Comparison of ENCODE assay signal across 22 mouse cellular contexts in the genomic region with DNA sequence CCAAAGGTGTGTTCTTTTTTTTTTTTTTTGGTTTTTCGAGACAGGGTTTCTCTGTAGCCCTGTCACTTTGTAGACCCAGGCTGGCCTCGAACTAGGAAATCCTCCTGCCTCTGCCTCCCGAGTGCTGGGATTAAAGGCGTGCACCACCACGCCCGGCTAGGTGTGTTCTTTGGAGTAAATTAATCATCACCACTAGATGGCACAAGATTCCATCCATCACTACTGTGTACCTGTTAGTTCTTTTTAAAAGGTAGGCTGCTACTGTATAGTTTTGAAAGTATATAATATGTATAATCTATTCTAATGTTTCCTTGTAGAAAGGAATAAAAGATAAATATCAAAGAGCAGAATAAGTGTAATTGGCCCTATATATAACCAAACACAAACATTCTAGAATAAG. TPM values are rescaled to one million over a fixed set of nuclear protein-coding genes. Genes with fewer than 3 reads are reported as not detected.
DNase-seq lines count a peak whose midpoint lies in the region; ATAC-seq and TF ChIP-seq lines count a peak whose summit lies in the region.
"Had no signal": no experiment of that assay in that cellular context is flagged by ENCODE, and none has a peak within 500 bp of the region (broad histone marks: within the 10 kb centered on the region; RNA-seq: fewer than 3 reads in every experiment).

No protein-coding gene starts in this region.

- no peaks in the 10 kb centered on the region for H3K27me3 ChIP-seq in heart, embryonic 10.5 days (ENCODE audit: insufficient read depth, poor library complexity, severe bottlenecking)
- H3K27me3 ChIP-seq in Patski: no peaks in the 10 kb centered on the region
- H3K27me3 ChIP-seq: embryonic facial prominence, embryonic 12.5 days; hindbrain, embryonic 15.5 days; liver, embryonic 15.5 days; midbrain, embryonic 13.5 days had no signal

- H3K9me3 ChIP-seq in heart, embryonic 10.5 days: no peaks in the 10 kb centered on the region
- H3K9me3 ChIP-seq: embryonic facial prominence, embryonic 12.5 days; hindbrain, embryonic 15.5 days; liver, embryonic 15.5 days; midbrain, embryonic 13.5 days had no signal

- CTCF ChIA-PET in Patski (lab: Charles Lee): interaction anchor here (0.7 to 1.9 kb wide), 5 partner anchors 11 to 49 kb away, joined by 3 to 4 read pairs (median 4); no protein-coding TSS in a partner anchor

- H3K36me3 ChIP-seq in heart, embryonic 10.5 days: no peaks in the 10 kb centered on the region
- H3K36me3 ChIP-seq: embryonic facial prominence, embryonic 12.5 days; hindbrain, embryonic 15.5 days; liver, embryonic 15.5 days; midbrain, embryonic 13.5 days had no signal

- DNase-seq in heart, adult 11 months: peak; percentile 52
- no peak for DNase-seq in heart, embryonic 10.5 days (ENCODE audit: low spot score)
- no peak for DNase-seq in layer of hippocampus, adult 2 months (ENCODE audit: low spot score in 2 of 2)
- DNase-seq in layer of hippocampus, adult 18-20 months (ENCODE audit: low spot score in 2 of 2): no peak
- DNase-seq in A20 (ENCODE audit: low read depth, low spot score): peak; percentile 27
- DNase-seq in Patski (ENCODE audit: low read depth, low spot score): no peak
- DNase-seq in spleen, postnatal 14 days (ENCODE audit: low spot score in 2 of 2): no peak
- no peak for DNase-seq in spleen, postnatal 10 days (ENCODE audit: low spot score in 2 of 2)
- DNase-seq: adrenal gland, postnatal 14 days; B cell, adult 2 months; cerebellum, adult 18-20 months; heart, adult 18-20 months; heart, postnatal 10 days; kidney, adult 8-10 months; retina, postnatal 1 day had no signal

- H3K27ac ChIP-seq in heart, embryonic 10.5 days: no peak overlapping the region
- no peak overlapping the region for H3K27ac ChIP-seq in layer of hippocampus, adult 2 months
- H3K27ac ChIP-seq: embryonic facial prominence, embryonic 12.5 days; hindbrain, embryonic 15.5 days; liver, embryonic 15.5 days; midbrain, embryonic 13.5 days had no signal

- no peak overlapping the region for H3K4me3 ChIP-seq in heart, embryonic 10.5 days
- H3K4me3 ChIP-seq in layer of hippocampus, adult 2 months: no peak overlapping the region
- H3K4me3 ChIP-seq: embryonic facial prominence, embryonic 12.5 days; hindbrain, embryonic 15.5 days; liver, embryonic 15.5 days; midbrain, embryonic 13.5 days had no signal

- in situ Hi-C loops in Patski (cut with MboI; ENCODE audit: low pct_unique_long_range_greater_than_20kb): no loop called here

- peak; percentile 67 for TF ChIP-seq CTCF in layer of hippocampus, adult 2 months (conservative IDR thresholded peaks at IDR 0.05)
- TF ChIP-seq CTCF in Patski (IDR thresholded peaks at IDR 0.05): peak; percentile 48

- 80% methylated on average over 6 of the region's 6 CpGs for WGBS in heart, embryonic 10.5 days

- POLR2A ChIA-PET in Patski (lab: Charles Lee): no interaction called here

- H3K4me1 ChIP-seq in heart, embryonic 10.5 days: 0 out of 2 replicates have a peak, but pooled peaks cover 2% of the 10 kb centered on the region
- H3K4me1 ChIP-seq: embryonic facial prominence, embryonic 12.5 days had no signal

- ATAC-seq in Patski: no peak
- ATAC-seq: forebrain, embryonic 16.5 days; midbrain, embryonic 13.5 days had no signal

RNA-seq across cellular contexts. Expression of a gene that starts 50.7 kb away (rescaled TPM):
- polyA plus RNA-seq in heart, embryonic 10.5 days (2016; fragmentation: Nextera tagmentation; extraction: Ambion mirVana): 0.06 TPM in 1 of 2 replicates, not detected in the other
- total RNA-seq in layer of hippocampus, adult 2 months (2021): 1 to 10 TPM in 1 of 2 experiments, under 1 TPM in 1; 0.54 to 1.0 TPM
- total RNA-seq in layer of hippocampus, adult 18-20 months (2021): under 1 TPM; 0.25 to 0.46 TPM
- polyA plus RNA-seq in Patski (2021): 0.23 TPM
- total RNA-seq: common myeloid progenitor, adult 5-6 weeks had no signal
- polyA plus RNA-seq: limb, embryonic 11.5 days had no signal

Comparison
In these comparisons a context has a peak if more than half of its experiments do, and no peak if none do; other contexts are left out.
1. DNase-seq: peak in heart, adult 11 months (single experiment) and A20 (single experiment); none in heart, embryonic 10.5 days (single experiment), layer of hippocampus, adult 2 months (0 of 2), layer of hippocampus, adult 18-20 months (0 of 2), Patski (single experiment), spleen, postnatal 14 days (0 of 2) and spleen, postnatal 10 days (0 of 2).